Mouse (Mus musculus): ENCODE results near the gene Gli3.

DNA sequence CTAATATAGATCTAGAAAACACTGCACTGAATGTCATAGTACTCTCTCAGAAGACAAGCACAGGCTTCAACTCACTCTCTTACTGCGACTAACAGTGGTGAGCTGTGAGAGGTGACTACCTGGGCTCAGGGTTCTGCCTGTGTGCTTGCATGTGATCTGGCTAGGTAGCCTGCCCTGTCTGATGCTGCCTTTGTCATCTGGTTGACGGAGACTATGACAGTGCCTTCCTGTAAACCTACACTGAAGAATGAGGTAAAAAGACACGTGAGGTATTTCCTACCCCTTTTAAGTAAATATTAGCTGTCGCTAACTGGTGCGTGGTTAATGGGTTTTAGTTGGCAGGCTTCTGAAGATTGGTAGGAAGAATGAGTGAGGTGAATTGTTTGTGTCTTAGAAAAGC, 74.2 kb downstream of the Gli3 start:
- TF ChIP-seq POLR2A (IDR thresholded peaks at IDR 0.05; ENCODE audit: low read depth, low read length) (no peak), CTCF (IDR thresholded peaks at IDR 0.05; ENCODE audit: extremely low read depth, insufficient read depth, insufficient read length, insufficient replicate concordance) (no peak)

All from spleen, adult 2 months (tissue).